Mouse (Mus musculus): ENCODE measurements around the gene Btbd7. TPM values are rescaled to one million over a fixed set of nuclear protein-coding genes. Genes with fewer than 3 reads are reported as not detected.
A peak's percentile ranks its signal among the peaks of the same experiment; 100 is the strongest.

Gene Btbd7
- 6.9 TPM for polyA plus RNA-seq (2012; fragmentation: generic; extraction: Trizol)

DNA sequence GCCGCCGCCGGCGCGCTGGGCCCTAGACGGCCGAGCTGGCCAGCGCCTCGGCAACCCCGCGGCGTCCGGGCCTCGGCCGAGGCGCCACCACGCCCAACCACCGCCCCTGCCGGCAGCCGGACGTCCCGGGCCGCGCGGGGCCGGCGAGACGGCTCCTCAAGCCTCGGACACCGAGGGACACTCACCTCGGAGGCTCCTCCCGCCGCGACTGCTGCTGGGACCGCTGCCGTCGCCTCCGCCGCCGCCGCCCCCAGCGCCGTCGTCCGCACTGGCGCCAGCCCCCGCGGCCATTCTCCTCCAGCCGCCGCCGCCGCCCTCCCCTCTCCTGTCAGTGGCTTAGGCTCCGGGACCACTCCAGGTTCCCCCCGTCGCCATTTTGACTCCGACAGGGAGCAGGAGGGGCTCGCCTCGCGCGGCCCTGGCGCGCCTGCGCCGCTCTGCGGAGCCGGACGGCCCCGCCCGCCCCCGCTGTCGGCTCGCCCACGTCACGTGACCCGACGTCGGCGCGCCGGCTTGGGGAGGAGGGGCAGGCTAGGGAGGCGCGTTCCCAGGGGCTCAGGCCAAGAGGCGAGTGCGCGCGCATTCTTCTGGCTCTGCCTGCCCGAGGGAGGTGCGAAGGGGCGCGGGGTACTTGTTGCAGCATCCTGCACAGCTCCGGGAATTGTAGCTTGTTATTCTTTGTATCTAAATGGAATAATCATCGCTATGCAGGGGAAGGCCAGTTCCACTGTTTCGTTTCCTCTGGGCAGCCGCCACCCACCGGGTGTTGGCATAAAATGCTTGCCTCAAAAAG is at the start of gene Btbd7:
Btbd7 (minus strand) TSS at position 441 of the 793 bp plus-strand sequence.
- H3K4me3 ChIP-seq, result peak within 1 kb of the TSS; percentile 70
- peak within 1 kb of the TSS; percentile 86 for H3ac ChIP-seq (ENCODE audit: control insufficient read depth, insufficient read length)
- peak within 1 kb of the TSS; percentile 94 for H3K4me2 ChIP-seq (ENCODE audit: low read depth)
- H3K36me3 ChIP-seq (ENCODE audit: control insufficient read depth, insufficient read depth), result no peaks in the 10 kb centered on the region
- H3K79me2 ChIP-seq (ENCODE audit: control insufficient read depth, insufficient read depth), result peaks cover 43% of the 10 kb centered on the region
- H3K27me3 ChIP-seq (ENCODE audit: control insufficient read depth, insufficient read depth, insufficient read length), result peaks cover 4% of the 10 kb centered on the region
- TF ChIP-seq E2F4 (IDR thresholded peaks at IDR 0.05; ENCODE audit: insufficient read depth) (no peak), SRF (IDR thresholded peaks at IDR 0.05; ENCODE audit: control insufficient read depth, insufficient read length, low read depth) (no peak), POLR2AphosphoS2 (IDR thresholded peaks at IDR 0.05; ENCODE audit: insufficient read length, low read depth) (peak; percentile 88), MAX (IDR thresholded peaks at IDR 0.05; ENCODE audit: low read depth) (no peak), CEBPB (IDR thresholded peaks at IDR 0.05; ENCODE audit: insufficient read depth, poor library complexity, severe bottlenecking) (no peak), TCF3 (IDR thresholded peaks at IDR 0.05; ENCODE audit: insufficient read length, low read depth) (no peak), POLR2A (IDR thresholded peaks at IDR 0.05; ENCODE audit: insufficient read length, low read depth) (peak; percentile 92), REST (IDR thresholded peaks at IDR 0.05; ENCODE audit: insufficient read depth, insufficient read length) (no peak), TCF12 (IDR thresholded peaks at IDR 0.05; ENCODE audit: insufficient read depth, poor library complexity, severe bottlenecking) (no peak), MYOD1 (IDR thresholded peaks at IDR 0.05; ENCODE audit: control insufficient read depth in 1 of 3, insufficient read length in 2 of 3, low read depth in 2 of 3) (peak in 1 of 3 experiments; percentile 0), USF1 (IDR thresholded peaks at IDR 0.05; ENCODE audit: low read depth) (peak; percentile 78), MYOG (IDR thresholded peaks at IDR 0.05; ENCODE audit: control insufficient read depth in 1 of 3, insufficient read depth in 1 of 3, insufficient read length in 2 of 3, low read depth in 2 of 3) (peak in 1 of 3 experiments; percentile 4)

DNA sequence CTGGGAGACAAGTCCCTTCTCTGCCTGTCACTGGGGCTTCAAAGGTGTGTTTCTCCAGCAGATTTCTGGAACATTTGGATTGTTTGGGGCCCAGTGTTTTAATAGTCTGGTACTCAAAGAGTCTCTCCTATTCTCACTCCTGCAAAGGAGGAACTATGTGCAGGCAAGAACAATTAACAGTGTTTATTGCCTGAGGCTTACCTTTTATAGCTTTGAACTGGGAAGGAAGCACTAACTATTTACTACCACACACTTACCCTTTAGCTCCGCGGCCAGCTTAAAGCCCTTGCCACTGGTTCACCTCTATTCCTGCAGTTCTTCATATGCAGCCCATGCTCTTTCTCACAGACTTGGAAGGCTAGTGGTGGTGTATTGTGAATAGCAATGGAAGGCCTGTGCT is 37.8 kb upstream of the Btbd7 start:
- no peaks in the 10 kb centered on the region for H3K27me3 ChIP-seq (ENCODE audit: control insufficient read depth, insufficient read depth, insufficient read length)
- H3K4me2 ChIP-seq (ENCODE audit: low read depth), result no peak overlapping the region
- TF ChIP-seq TCF3 (IDR thresholded peaks at IDR 0.05; ENCODE audit: insufficient read length, low read depth), result no peak
- TF ChIP-seq POLR2A (IDR thresholded peaks at IDR 0.05; ENCODE audit: insufficient read length, low read depth), result no peak
- no peak for TF ChIP-seq CEBPB (IDR thresholded peaks at IDR 0.05; ENCODE audit: insufficient read depth, poor library complexity, severe bottlenecking)
- TF ChIP-seq MYOD1 (IDR thresholded peaks at IDR 0.05; ENCODE audit: control insufficient read depth in 1 of 3, insufficient read length in 2 of 3, low read depth in 2 of 3), result no peak
- no peak for TF ChIP-seq SRF (IDR thresholded peaks at IDR 0.05; ENCODE audit: control insufficient read depth, insufficient read length, low read depth)
- no peak for TF ChIP-seq USF1 (IDR thresholded peaks at IDR 0.05; ENCODE audit: low read depth)
- H3ac ChIP-seq (ENCODE audit: control insufficient read depth, insufficient read length), result no peak overlapping the region
- H3K79me2 ChIP-seq (ENCODE audit: control insufficient read depth, insufficient read depth), result no peaks in the 10 kb centered on the region
- no peak overlapping the region for H3K4me3 ChIP-seq
- H3K36me3 ChIP-seq (ENCODE audit: control insufficient read depth, insufficient read depth), result no peaks in the 10 kb centered on the region

DNA sequence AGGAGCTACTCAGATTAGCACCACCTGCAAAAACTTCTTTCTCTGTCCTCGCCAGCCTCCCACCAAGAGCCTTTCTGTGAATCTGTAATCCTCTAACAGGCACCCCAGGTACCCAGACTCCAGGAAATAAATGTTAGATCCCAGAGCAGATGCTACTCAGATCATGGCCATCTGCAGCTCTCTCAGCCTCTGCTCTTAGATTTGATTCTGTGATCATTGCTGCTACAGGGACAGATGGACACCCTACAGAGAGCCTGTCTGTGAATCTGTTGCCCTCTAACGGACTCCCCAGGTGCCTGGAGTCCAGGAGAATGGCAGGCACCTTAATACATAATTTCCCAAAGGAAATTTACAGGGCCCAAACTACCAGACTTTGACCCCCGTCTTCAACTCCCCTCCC is 29.9 kb upstream of the Btbd7 start:
- H3K27me3 ChIP-seq (ENCODE audit: control insufficient read depth, insufficient read depth, insufficient read length), result peaks cover 3% of the 10 kb centered on the region
- no peak overlapping the region for H3K4me2 ChIP-seq (ENCODE audit: low read depth)
- H3ac ChIP-seq (ENCODE audit: control insufficient read depth, insufficient read length), result no peak overlapping the region
- H3K79me2 ChIP-seq (ENCODE audit: control insufficient read depth, insufficient read depth), result no peaks in the 10 kb centered on the region
- no peak overlapping the region for H3K4me3 ChIP-seq
- no peak for TF ChIP-seq REST (IDR thresholded peaks at IDR 0.05; ENCODE audit: insufficient read depth, insufficient read length)
- no peak for TF ChIP-seq USF1 (IDR thresholded peaks at IDR 0.05; ENCODE audit: low read depth)
- TF ChIP-seq MAX (IDR thresholded peaks at IDR 0.05; ENCODE audit: low read depth), result no peak
- TF ChIP-seq POLR2AphosphoS2 (IDR thresholded peaks at IDR 0.05; ENCODE audit: insufficient read length, low read depth), result no peak
- TF ChIP-seq CEBPB (IDR thresholded peaks at IDR 0.05; ENCODE audit: insufficient read depth, poor library complexity, severe bottlenecking), result no peak
- no peaks in the 10 kb centered on the region for H3K36me3 ChIP-seq (ENCODE audit: control insufficient read depth, insufficient read depth)

DNA sequence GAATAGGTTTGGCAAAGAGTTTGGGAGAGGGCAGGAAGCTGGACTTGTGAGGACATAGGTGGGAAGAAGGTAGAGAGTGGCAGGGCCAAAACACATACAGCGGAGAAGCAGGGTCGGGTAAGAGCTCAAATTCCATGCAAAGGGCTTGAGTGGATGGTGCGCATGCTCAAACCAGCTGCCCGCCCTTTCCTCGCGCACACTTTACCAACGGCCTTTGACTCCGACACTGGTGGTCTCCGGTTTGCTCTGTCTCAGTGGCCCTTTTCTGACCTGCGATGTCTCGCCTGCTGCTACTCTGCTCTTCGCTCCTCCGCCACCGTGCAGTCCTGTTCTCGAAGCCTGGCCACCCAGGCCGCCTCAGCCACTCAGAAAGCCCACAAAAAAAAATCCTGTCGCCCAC is 20.8 kb upstream of the Btbd7 start, which contains the start of gene Cox8c:
Cox8c (plus strand) TSS at position 226 of the 400 bp plus-strand sequence.
- H3ac ChIP-seq (ENCODE audit: control insufficient read depth, insufficient read length), result no peak within 1 kb of the TSS
- H3K36me3 ChIP-seq (ENCODE audit: control insufficient read depth, insufficient read depth), result no peaks in the 10 kb centered on the region
- H3K4me2 ChIP-seq (ENCODE audit: low read depth), result no peak within 1 kb of the TSS
- no peaks in the 10 kb centered on the region for H3K79me2 ChIP-seq (ENCODE audit: control insufficient read depth, insufficient read depth)
- H3K27me3 ChIP-seq (ENCODE audit: control insufficient read depth, insufficient read depth, insufficient read length), result peaks cover 17% of the 10 kb centered on the region
- no peak for TF ChIP-seq TCF12 (IDR thresholded peaks at IDR 0.05; ENCODE audit: insufficient read depth, poor library complexity, severe bottlenecking)
- no peak for TF ChIP-seq E2F4 (IDR thresholded peaks at IDR 0.05; ENCODE audit: insufficient read depth)
- TF ChIP-seq SRF (IDR thresholded peaks at IDR 0.05; ENCODE audit: control insufficient read depth, insufficient read length, low read depth), result no peak
- no peak for TF ChIP-seq CEBPB (IDR thresholded peaks at IDR 0.05; ENCODE audit: insufficient read depth, poor library complexity, severe bottlenecking)
- TF ChIP-seq USF1 (IDR thresholded peaks at IDR 0.05; ENCODE audit: low read depth), result no peak
- no peak for TF ChIP-seq POLR2A (IDR thresholded peaks at IDR 0.05; ENCODE audit: insufficient read length, low read depth)
- TF ChIP-seq MYOD1 (IDR thresholded peaks at IDR 0.05; ENCODE audit: control insufficient read depth in 1 of 3, insufficient read length in 2 of 3, low read depth in 2 of 3), result no peak
- no peak for TF ChIP-seq TCF3 (IDR thresholded peaks at IDR 0.05; ENCODE audit: insufficient read length, low read depth)
- TF ChIP-seq POLR2AphosphoS2 (IDR thresholded peaks at IDR 0.05; ENCODE audit: insufficient read length, low read depth), result no peak
- H3K4me3 ChIP-seq, result no peak within 1 kb of the TSS

DNA sequence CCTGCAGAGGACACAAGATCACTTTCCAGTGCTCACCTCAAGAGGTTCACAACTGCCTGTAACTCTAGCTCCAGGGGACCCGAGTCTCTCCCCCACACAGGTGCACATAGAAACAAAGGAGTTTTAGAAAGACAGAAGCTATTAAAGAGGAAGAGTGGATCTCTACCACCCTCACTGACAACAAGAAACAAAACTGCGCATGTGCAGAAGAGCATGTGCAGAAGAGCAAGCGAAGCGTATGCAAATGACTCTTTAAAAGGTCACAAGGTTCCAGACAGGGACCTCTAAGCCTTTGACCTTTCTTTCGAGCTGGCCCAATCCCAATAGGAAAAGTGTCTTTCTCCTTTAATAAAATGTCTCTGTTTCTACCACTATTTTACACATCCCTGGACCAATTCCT is 10.3 kb upstream of the Btbd7 start:
- H3K27me3 ChIP-seq (ENCODE audit: control insufficient read depth, insufficient read depth, insufficient read length), result peaks cover 25% of the 10 kb centered on the region
- TF ChIP-seq POLR2A (IDR thresholded peaks at IDR 0.05; ENCODE audit: insufficient read length, low read depth) (no peak), POLR2AphosphoS2 (IDR thresholded peaks at IDR 0.05; ENCODE audit: insufficient read length, low read depth) (no peak), MYOD1 (IDR thresholded peaks at IDR 0.05; ENCODE audit: control insufficient read depth in 1 of 3, insufficient read length in 2 of 3, low read depth in 2 of 3) (no peak), TCF3 (IDR thresholded peaks at IDR 0.05; ENCODE audit: insufficient read length, low read depth) (no peak), E2F4 (IDR thresholded peaks at IDR 0.05; ENCODE audit: insufficient read depth) (no peak), USF1 (IDR thresholded peaks at IDR 0.05; ENCODE audit: low read depth) (no peak), REST (IDR thresholded peaks at IDR 0.05; ENCODE audit: insufficient read depth, insufficient read length) (no peak), MAX (IDR thresholded peaks at IDR 0.05; ENCODE audit: low read depth) (no peak), CEBPB (IDR thresholded peaks at IDR 0.05; ENCODE audit: insufficient read depth, poor library complexity, severe bottlenecking) (no peak), SRF (IDR thresholded peaks at IDR 0.05; ENCODE audit: control insufficient read depth, insufficient read length, low read depth) (no peak), MYOG (IDR thresholded peaks at IDR 0.05; ENCODE audit: control insufficient read depth in 1 of 3, insufficient read depth in 1 of 3, insufficient read length in 2 of 3, low read depth in 2 of 3) (no peak), TCF12 (IDR thresholded peaks at IDR 0.05; ENCODE audit: insufficient read depth, poor library complexity, severe bottlenecking) (no peak)
- no peak overlapping the region for H3K4me3 ChIP-seq
- no peak overlapping the region for H3ac ChIP-seq (ENCODE audit: control insufficient read depth, insufficient read length)
- H3K79me2 ChIP-seq (ENCODE audit: control insufficient read depth, insufficient read depth), result no peaks in the 10 kb centered on the region
- H3K4me2 ChIP-seq (ENCODE audit: low read depth), result no peak overlapping the region
- no peaks in the 10 kb centered on the region for H3K36me3 ChIP-seq (ENCODE audit: control insufficient read depth, insufficient read depth)
